Mouse (Mus musculus) embryo, embryonic 11.5 days (tissue): Measurements from ENCODE around the gene Efemp1.

Source experiments
- DNase-seq: peaks from one replicate; pipeline ENCODE4 v3.0.0-alpha.2; 2012; ENCODE audit warnings: low read depth, low spot score

The Efemp1 gene

DNA sequence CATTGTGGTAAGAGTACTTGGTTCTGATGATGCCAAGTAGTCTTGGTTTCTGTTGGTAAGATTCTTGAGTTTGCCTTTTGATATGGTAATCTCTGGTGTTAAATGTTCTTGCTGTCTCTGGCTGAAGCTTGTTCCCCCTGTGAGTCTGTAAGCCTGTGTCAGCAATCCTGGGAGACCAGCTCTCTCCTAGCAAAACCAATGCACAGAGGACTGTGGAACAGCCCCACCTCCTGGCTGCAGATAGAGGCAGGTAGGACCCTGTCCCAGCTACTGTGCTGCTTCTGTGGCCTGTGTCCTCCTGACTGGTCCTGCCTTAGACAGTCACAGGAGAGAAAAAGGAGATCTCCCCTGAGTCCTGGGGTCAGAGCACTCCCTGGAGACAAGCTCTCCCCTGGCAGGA is 81.4 kb downstream of the Efemp1 start:
- no peak for DNase-seq

DNA sequence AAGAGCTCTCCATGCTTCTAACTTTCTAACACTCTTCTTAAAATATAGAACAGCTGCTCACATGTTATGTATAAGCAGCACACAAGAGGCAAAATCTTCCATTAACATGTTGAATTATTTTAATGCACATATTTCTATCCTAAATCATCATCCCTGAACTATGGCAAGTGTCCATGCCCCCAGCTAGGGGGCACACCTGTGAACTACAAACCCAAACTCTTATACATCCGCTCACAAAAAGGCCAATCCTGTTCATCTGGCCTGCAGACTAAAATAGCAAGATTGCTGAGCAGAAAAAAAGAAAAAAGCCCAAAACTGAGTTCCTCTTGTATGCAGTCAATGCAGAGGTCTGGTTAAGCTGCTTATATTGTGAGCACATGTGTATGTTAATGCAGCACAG is 86.6 kb downstream of the Efemp1 start:
- DNase-seq: no peak

DNA sequence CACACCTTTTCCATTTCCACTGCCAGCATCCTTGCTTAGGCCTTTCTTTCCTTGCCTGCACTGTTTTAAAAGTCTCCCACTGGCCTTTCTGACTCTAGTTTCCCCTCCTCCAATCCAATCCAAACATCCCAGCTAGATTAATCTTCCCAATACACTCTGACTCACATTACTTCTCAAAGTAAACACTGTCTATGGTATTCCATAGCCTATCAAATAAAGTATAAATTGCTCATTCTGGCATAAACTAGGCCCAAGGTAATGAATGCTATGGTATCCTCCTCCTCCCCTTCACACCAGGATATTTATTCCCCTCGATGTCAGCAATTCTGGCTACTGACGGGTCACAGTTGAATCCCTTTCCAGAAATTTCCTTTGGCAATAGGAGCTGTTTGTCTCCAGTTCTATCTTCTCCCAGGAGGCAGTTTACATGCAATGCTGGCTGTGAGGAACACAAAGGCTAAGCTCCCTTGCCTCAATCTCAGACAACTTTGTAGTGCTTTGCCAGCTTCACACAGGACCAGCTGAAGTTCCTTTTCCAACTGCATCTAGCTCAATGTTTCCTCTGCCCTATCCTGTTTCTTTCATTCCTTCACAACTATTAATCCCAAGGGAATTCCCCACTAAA is 98.7 kb downstream of the Efemp1 start:
- no peak for DNase-seq

DNA sequence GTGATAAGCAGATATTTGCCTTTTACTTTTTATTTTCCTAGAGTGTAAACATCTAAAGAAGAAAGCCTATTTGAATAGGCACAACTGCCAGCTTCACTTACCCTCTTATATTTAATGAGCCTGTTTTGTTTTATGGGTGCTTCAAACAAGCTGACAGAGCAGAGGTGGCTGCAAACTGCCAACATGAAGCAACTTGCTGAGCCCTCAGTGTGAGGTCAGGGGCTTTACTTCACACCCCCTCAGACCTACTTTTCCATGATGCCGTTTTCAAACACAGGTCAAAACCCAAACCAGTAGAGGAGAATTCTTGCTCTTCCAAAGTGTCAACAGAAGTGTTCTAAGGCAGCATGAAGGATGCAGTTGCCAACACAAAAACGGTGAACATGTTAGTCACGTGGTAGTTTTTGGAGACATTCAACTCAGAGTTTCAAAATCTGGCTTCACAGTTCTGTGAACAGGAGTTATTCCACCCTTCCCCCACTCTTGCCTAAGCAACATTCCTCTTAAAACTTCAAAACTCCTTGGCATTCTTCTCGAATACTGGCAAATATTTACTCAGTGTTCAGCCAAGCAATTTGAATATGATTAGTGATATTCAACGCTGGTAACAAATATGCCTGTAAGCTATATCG is 101.8 kb downstream of the Efemp1 start:
- DNase-seq: no peak

DNA sequence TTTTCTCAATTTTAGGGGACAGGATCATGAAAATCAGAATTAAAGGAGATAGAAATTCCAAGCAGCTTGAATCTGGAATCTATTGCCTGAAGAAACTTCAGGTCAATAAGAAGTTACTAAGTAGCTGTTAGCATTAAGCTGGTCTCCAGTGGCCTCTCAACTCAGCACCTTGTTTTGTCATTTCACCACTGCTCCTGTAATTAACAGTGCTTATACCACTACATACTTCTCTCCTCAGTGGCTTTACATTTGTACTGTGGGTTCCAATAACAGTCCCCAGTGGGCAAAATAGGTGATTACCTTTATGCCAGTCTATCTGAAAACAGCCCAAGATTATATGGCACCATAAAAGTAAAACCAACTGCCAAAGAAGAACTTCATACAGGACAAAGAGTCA is 102.3 kb downstream of the Efemp1 start:
- DNase-seq: no peak

DNA sequence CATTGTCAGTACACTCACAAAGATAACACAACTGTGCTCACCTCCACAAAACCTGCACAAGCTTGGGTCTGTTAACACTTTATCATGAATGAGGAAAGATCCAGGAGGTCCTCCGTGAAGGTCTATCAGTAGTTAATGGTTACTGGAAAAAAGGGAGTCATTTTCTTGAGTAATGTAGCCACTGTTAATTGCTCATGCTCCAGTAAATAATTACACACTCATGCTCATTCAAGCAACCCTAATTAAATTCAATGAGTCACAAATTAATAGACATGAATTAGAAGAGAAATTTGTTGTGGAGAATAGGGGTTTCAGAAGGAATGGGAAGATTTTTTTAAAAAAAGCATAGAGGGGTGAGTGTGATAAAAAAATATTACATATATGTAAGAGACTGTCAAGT is 108.4 kb downstream of the Efemp1 start:
- DNase-seq: no peak
